Mouse (Mus musculus): ENCODE results near the gene Inpp5b. TPM values are rescaled to one million over a fixed set of nuclear protein-coding genes. Genes with fewer than 3 reads are reported as not detected.

Inpp5b gene
- polyA plus RNA-seq, 1 experiment = 26.9 TPM

- H3K27me3 ChIP-seq (ENCODE audit: control insufficient read depth, insufficient read depth, low read length) = no peaks in the 10 kb centered on the region
- H3K36me3 ChIP-seq (ENCODE audit: control insufficient read depth, insufficient read depth, low read length) = peaks cover 3% of the 10 kb centered on the region
- no peaks in the 10 kb centered on the region for H3K4me1 ChIP-seq (ENCODE audit: control insufficient read depth, insufficient read depth, low read length)
- TF ChIP-seq CTCF (IDR thresholded peaks at IDR 0.05; ENCODE audit: control insufficient read depth, insufficient read depth, insufficient replicate concordance, low read depth, low read length) (no peak), POLR2A (IDR thresholded peaks at IDR 0.05; ENCODE audit: control insufficient read depth, low read depth, low read length) (no peak)
- H3K27ac ChIP-seq (ENCODE audit: control insufficient read depth, insufficient read depth, low read depth, low read length) = no peak overlapping the region
- no peak overlapping the region for H3K4me3 ChIP-seq (ENCODE audit: control insufficient read depth, low read depth, low read length)
Measured at GRCm38 (mm10) chr4:124792114-124792513, 50.5 kb downstream of the Inpp5b start.

- Histone ChIP-seq H3K27me3 (ENCODE audit: control insufficient read depth, insufficient read depth, low read length) (no peaks in the 10 kb centered on the region), H3K4me1 (ENCODE audit: control insufficient read depth, insufficient read depth, low read length) (no peaks in the 10 kb centered on the region), H3K4me3 (ENCODE audit: control insufficient read depth, low read depth, low read length) (no peak overlapping the region), H3K36me3 (ENCODE audit: control insufficient read depth, insufficient read depth, low read length) (peaks cover 1% of the 10 kb centered on the region), H3K27ac (ENCODE audit: control insufficient read depth, insufficient read depth, low read depth, low read length) (no peak overlapping the region)
- TF ChIP-seq CTCF (IDR thresholded peaks at IDR 0.05; ENCODE audit: control insufficient read depth, insufficient read depth, insufficient replicate concordance, low read depth, low read length) (no peak), POLR2A (IDR thresholded peaks at IDR 0.05; ENCODE audit: control insufficient read depth, low read depth, low read length) (no peak)
Measured at GRCm38 (mm10) chr4:124796141-124796540, 54.5 kb downstream of the Inpp5b start.

GRCm38 (mm10) chr4:124796913-124797312, 55.3 kb downstream of the Inpp5b start:
- peaks cover 2% of the 10 kb centered on the region; the same call in 1 of the 2 replicates for H3K4me1 ChIP-seq (ENCODE audit: control insufficient read depth, insufficient read depth, low read length)
- TF ChIP-seq POLR2A (IDR thresholded peaks at IDR 0.05; ENCODE audit: control insufficient read depth, low read depth, low read length) = no peak
- no peak for TF ChIP-seq CTCF (IDR thresholded peaks at IDR 0.05; ENCODE audit: control insufficient read depth, insufficient read depth, insufficient replicate concordance, low read depth, low read length)
- H3K27ac ChIP-seq (ENCODE audit: control insufficient read depth, insufficient read depth, low read depth, low read length) = no peak overlapping the region
- no peaks in the 10 kb centered on the region for H3K27me3 ChIP-seq (ENCODE audit: control insufficient read depth, insufficient read depth, low read length)
- no peak overlapping the region for H3K4me3 ChIP-seq (ENCODE audit: control insufficient read depth, low read depth, low read length)
- peaks cover 1% of the 10 kb centered on the region for H3K36me3 ChIP-seq (ENCODE audit: control insufficient read depth, insufficient read depth, low read length)

GRCm38 (mm10) chr4:124801552-124802308, 60.1 kb downstream of the Inpp5b start, which contains the start of gene Mtf1:
Mtf1 (plus strand) TSS chr4:124802104.
- Histone ChIP-seq H3K4me1 (ENCODE audit: control insufficient read depth, insufficient read depth, low read length) (peaks cover 2% of the 10 kb centered on the region; the same call in 1 of the 2 replicates), H3K36me3 (ENCODE audit: control insufficient read depth, insufficient read depth, low read length) (peaks cover 4% of the 10 kb centered on the region), H3K27ac (ENCODE audit: control insufficient read depth, insufficient read depth, low read depth, low read length) (peak within 1 kb of the TSS; percentile 95), H3K27me3 (ENCODE audit: control insufficient read depth, insufficient read depth, low read length) (no peaks in the 10 kb centered on the region), H3K4me3 (ENCODE audit: control insufficient read depth, low read depth, low read length) (peak within 1 kb of the TSS; percentile 92)
- TF ChIP-seq CTCF (IDR thresholded peaks at IDR 0.05; ENCODE audit: control insufficient read depth, insufficient read depth, insufficient replicate concordance, low read depth, low read length) = peak; percentile 57; the same call in 1 of the 2 replicates
- no peak for TF ChIP-seq POLR2A (IDR thresholded peaks at IDR 0.05; ENCODE audit: control insufficient read depth, low read depth, low read length)

- H3K4me1 ChIP-seq (ENCODE audit: control insufficient read depth, insufficient read depth, low read length) = peaks cover 2% of the 10 kb centered on the region; the same call in 1 of the 2 replicates
- peak overlapping the region; percentile 95 for H3K27ac ChIP-seq (ENCODE audit: control insufficient read depth, insufficient read depth, low read depth, low read length)
- peaks cover 4% of the 10 kb centered on the region for H3K36me3 ChIP-seq (ENCODE audit: control insufficient read depth, insufficient read depth, low read length)
- H3K27me3 ChIP-seq (ENCODE audit: control insufficient read depth, insufficient read depth, low read length) = no peaks in the 10 kb centered on the region
- H3K4me3 ChIP-seq (ENCODE audit: control insufficient read depth, low read depth, low read length) = peak overlapping the region; percentile 92
- TF ChIP-seq CTCF (IDR thresholded peaks at IDR 0.05; ENCODE audit: control insufficient read depth, insufficient read depth, insufficient replicate concordance, low read depth, low read length) = no peak
- peak; percentile 85 for TF ChIP-seq POLR2A (IDR thresholded peaks at IDR 0.05; ENCODE audit: control insufficient read depth, low read depth, low read length)
Measured at GRCm38 (mm10) chr4:124802309-124803260, 60.9 kb downstream of the Inpp5b start.

- Histone ChIP-seq H3K27ac (ENCODE audit: control insufficient read depth, insufficient read depth, low read depth, low read length) (no peak overlapping the region), H3K4me3 (ENCODE audit: control insufficient read depth, low read depth, low read length) (peak overlapping the region; percentile 92), H3K36me3 (ENCODE audit: control insufficient read depth, insufficient read depth, low read length) (peaks cover 4% of the 10 kb centered on the region), H3K27me3 (ENCODE audit: control insufficient read depth, insufficient read depth, low read length) (no peaks in the 10 kb centered on the region), H3K4me1 (ENCODE audit: control insufficient read depth, insufficient read depth, low read length) (peaks cover 3% of the 10 kb centered on the region)
- TF ChIP-seq POLR2A (IDR thresholded peaks at IDR 0.05; ENCODE audit: control insufficient read depth, low read depth, low read length) = no peak
- no peak for TF ChIP-seq CTCF (IDR thresholded peaks at IDR 0.05; ENCODE audit: control insufficient read depth, insufficient read depth, insufficient replicate concordance, low read depth, low read length)
Measured at GRCm38 (mm10) chr4:124803406-124803805, 61.8 kb downstream of the Inpp5b start.

- TF ChIP-seq CTCF (IDR thresholded peaks at IDR 0.05; ENCODE audit: control insufficient read depth, insufficient read depth, insufficient replicate concordance, low read depth, low read length) (no peak), POLR2A (IDR thresholded peaks at IDR 0.05; ENCODE audit: control insufficient read depth, low read depth, low read length) (no peak)
- peaks cover 4% of the 10 kb centered on the region for H3K36me3 ChIP-seq (ENCODE audit: control insufficient read depth, insufficient read depth, low read length)
- H3K4me1 ChIP-seq (ENCODE audit: control insufficient read depth, insufficient read depth, low read length) = peaks cover 6% of the 10 kb centered on the region
- no peaks in the 10 kb centered on the region for H3K27me3 ChIP-seq (ENCODE audit: control insufficient read depth, insufficient read depth, low read length)
- H3K4me3 ChIP-seq (ENCODE audit: control insufficient read depth, low read depth, low read length) = peak overlapping the region; percentile 29; the same call in 1 of the 2 replicates
- H3K27ac ChIP-seq (ENCODE audit: control insufficient read depth, insufficient read depth, low read depth, low read length) = no peak overlapping the region
Measured at GRCm38 (mm10) chr4:124808511-124808910, 66.9 kb downstream of the Inpp5b start.

All from testis, adult 2 months (tissue).